Mouse (Mus musculus) myocyte (in vitro differentiated cells): ENCODE results near the gene Dusp19.

Experiments
- CEBPB ChIP-seq: IDR thresholded peaks from 2 replicates; pipeline ENCODE4 v1.6.1; 2011; ENCODE audit warnings: mild to moderate bottlenecking, moderate library complexity; ENCODE audit not compliant: poor library complexity, insufficient read depth, severe bottlenecking
- E2F4 ChIP-seq: IDR thresholded peaks from one replicate; pipeline ENCODE4 v1.6.1; 2011; ENCODE audit warnings: mild to moderate bottlenecking, control low read depth, moderate library complexity; ENCODE audit not compliant: insufficient read depth
- MAX ChIP-seq: IDR thresholded peaks from one replicate; pipeline ENCODE4 v1.6.1; 2011; ENCODE audit warnings: low read depth, mild to moderate bottlenecking, control low read depth
- MYOD1 ChIP-seq, 3 experiments: IDR thresholded peaks; one replicate each; pipeline ENCODE4 v1.6.1; 2011; ENCODE audit warnings: control low read depth in 2 of 3, low read depth in 2 of 3, mild to moderate bottlenecking in 2 of 3, moderate library complexity in 1 of 3; ENCODE audit not compliant: insufficient read length in 2 of 3, control insufficient read depth in 1 of 3
- MYOG ChIP-seq, 3 experiments: IDR thresholded peaks; one replicate each; pipeline ENCODE4 v1.6.1; 2011; ENCODE audit warnings: control low read depth in 2 of 3, low read depth in 2 of 3, mild to moderate bottlenecking in 2 of 3; ENCODE audit not compliant: insufficient read length in 2 of 3, control insufficient read depth in 1 of 3, insufficient read depth in 1 of 3
- POLR2A ChIP-seq: IDR thresholded peaks from one replicate; pipeline ENCODE4 v1.6.1; 2011; ENCODE audit warnings: low read depth, mild to moderate bottlenecking, control low read depth, moderate library complexity; ENCODE audit not compliant: insufficient read length
- REST ChIP-seq: IDR thresholded peaks from one replicate; pipeline ENCODE4 v1.6.1; 2011; ENCODE audit warnings: mild to moderate bottlenecking, control low read depth, moderate library complexity; ENCODE audit not compliant: insufficient read depth, insufficient read length
- TCF12 ChIP-seq: IDR thresholded peaks from one replicate; pipeline ENCODE4 v1.6.1; 2011; ENCODE audit warnings: mild to moderate bottlenecking, control low read depth; ENCODE audit not compliant: poor library complexity, insufficient read depth, severe bottlenecking
- TCF3 ChIP-seq: IDR thresholded peaks from one replicate; pipeline ENCODE4 v1.6.1; 2011; ENCODE audit warnings: low read depth, control low read depth; ENCODE audit not compliant: insufficient read length
- USF1 ChIP-seq: IDR thresholded peaks from one replicate; pipeline ENCODE4 v1.6.1; 2011; ENCODE audit warnings: low read depth, mild to moderate bottlenecking, control low read depth, moderate library complexity

- TF ChIP-seq TCF12 (no peak), POLR2A (peak; percentile 69), E2F4 (no peak), USF1 (no peak), MYOG (IDR thresholded peaks at IDR 0.05; ENCODE audit: control insufficient read depth in 1 of 3, insufficient read depth in 1 of 3, insufficient read length in 2 of 3, low read depth in 2 of 3) (no peak), TCF3 (no peak), REST (no peak), MYOD1 (IDR thresholded peaks at IDR 0.05; ENCODE audit: control insufficient read depth in 1 of 3, insufficient read length in 2 of 3, low read depth in 2 of 3) (no peak), MAX (no peak), CEBPB (no peak)
These were observed at the start of gene Dusp19, which contains the start of gene Nup35 for GRCm38 (mm10) chr2:80616854-80617737.
